Mouse (Mus musculus) brain, embryonic 14.5 days (tissue): ENCODE results near the gene Cep63. TPM values are rescaled to one million over a fixed set of nuclear protein-coding genes. Genes with fewer than 3 reads are reported as not detected.

ENCODE experiments used
- DNase-seq: peaks from one replicate; pipeline ENCODE4 v3.0.0-alpha.2; 2011; ENCODE audit warnings: low read depth
- CTCF ChIP-seq: fragments of 200-500 bp; IDR thresholded peaks from 2 replicates; pipeline ENCODE4 v1.5.1; 2012; ENCODE audit warnings: inconsistent platforms, mild to moderate bottlenecking, moderate library complexity, borderline replicate concordance; ENCODE audit not compliant: insufficient read depth, insufficient read length; ENCODE audit errors: extremely low read depth
- POLR2A ChIP-seq: fragments of 200-500 bp; IDR thresholded peaks from 2 replicates; pipeline ENCODE4 v1.6.1; 2012; ENCODE audit warnings: mild to moderate bottlenecking, inconsistent platforms, borderline replicate concordance; ENCODE audit not compliant: poor library complexity, insufficient read depth, insufficient read length, severe bottlenecking; ENCODE audit errors: extremely low read depth
- polyA plus RNA-seq: library from polyadenylated mRNA; depleted of rRNA; stranded (reverse); fragments of >200 nt; gene quantifications from 2 replicates; pipeline ENCODE4 v1.2.3, GENCODE M21; 2012; rRNA removed

Gene Cep63
- 21.4 and 23.8 TPM in 2 replicates for polyA plus RNA-seq

GRCm38 (mm10) chr9:102625983-102626838, at the start of gene Cep63, which contains the start of gene Anapc13:
Gene Cep63 (minus strand): TSS chr9:102626534.
Gene Anapc13 (plus strand): TSS chr9:102626296.
- TF ChIP-seq CTCF (no peak), POLR2A (peak; percentile 73)
- peak; percentile 99 for DNase-seq

GRCm38 (mm10) chr9:102675922-102676321, 49.6 kb upstream of the Cep63 start:
- no peak for DNase-seq
- TF ChIP-seq POLR2A: no peak

GRCm38 (mm10) chr9:102673381-102673780, 47.0 kb upstream of the Cep63 start:
- TF ChIP-seq CTCF: no peak
- TF ChIP-seq POLR2A: no peak
- no peak for DNase-seq

- TF ChIP-seq CTCF (no peak), POLR2A (no peak)
- no peak for DNase-seq
Measured at GRCm38 (mm10) chr9:102668906-102669305, 42.6 kb upstream of the Cep63 start.

- peak; percentile 43 for DNase-seq
- TF ChIP-seq CTCF: no peak
Measured at GRCm38 (mm10) chr9:102668115-102668514, 41.8 kb upstream of the Cep63 start.

GRCm38 (mm10) chr9:102656355-102657095, 30.2 kb upstream of the Cep63 start:
- DNase-seq: no peak
- TF ChIP-seq POLR2A: no peak
- TF ChIP-seq CTCF: no peak

GRCm38 (mm10) chr9:102651199-102651720, 24.9 kb upstream of the Cep63 start:
- DNase-seq: peak; percentile 61
- TF ChIP-seq CTCF (no peak), POLR2A (no peak)

GRCm38 (mm10) chr9:102650637-102651036, 24.3 kb upstream of the Cep63 start:
- DNase-seq: peak; percentile 84
- TF ChIP-seq CTCF: no peak
- no peak for TF ChIP-seq POLR2A

- DNase-seq: peak; percentile 90
- TF ChIP-seq CTCF (no peak), POLR2A (no peak)
Measured at GRCm38 (mm10) chr9:102649917-102650527, 23.7 kb upstream of the Cep63 start.

GRCm38 (mm10) chr9:102647010-102647409, 20.7 kb upstream of the Cep63 start:
- TF ChIP-seq CTCF (no peak), POLR2A (no peak)
- no peak for DNase-seq

- TF ChIP-seq CTCF: no peak
- DNase-seq: no peak
Measured at GRCm38 (mm10) chr9:102645119-102645695, 18.9 kb upstream of the Cep63 start.
